Mouse (Mus musculus) forebrain, embryonic 16.5 days (tissue): ENCODE measurements at regions not wholly inside any gene's neighbourhood (a gene's known extent, or its start where the extent isn't known, plus 50 kb on each side); places are given as distances from the start of the nearest gene placed in this dataset.

Experiments
- ATAC-seq: fragments of 200-750 bp; cut with Nextera tagmentation; 2 replicates; pipeline ENCODE4 v1.8.0; 2017; ENCODE audit warnings: mild to moderate bottlenecking, moderate library complexity
- H3K27ac ChIP-seq: fragments of 300-500 bp; sonication (generic); 2 replicates; pipeline ENCODE4 v1.5.1; 2014; ENCODE audit warnings: low read length, control low read depth
- H3K27me3 ChIP-seq: fragments of 300-500 bp; sonication (generic); replicated peaks from 2 replicates; pipeline ENCODE4 v1.6.1; 2014; ENCODE audit warnings: low read length; ENCODE audit not compliant: control insufficient read depth, insufficient read depth
- H3K36me3 ChIP-seq: fragments of 300-500 bp; sonication (generic); 2 replicates; pipeline ENCODE4 v1.6.1; 2014; ENCODE audit not compliant: control insufficient read depth, insufficient read depth
- H3K4me1 ChIP-seq: fragments of 300-500 bp; sonication (generic); replicated peaks from 2 replicates; pipeline ENCODE4 v1.6.1; 2014; ENCODE audit warnings: low read length; ENCODE audit not compliant: control insufficient read depth, insufficient read depth
- H3K4me2 ChIP-seq: fragments of 300-500 bp; sonication (generic); 2 replicates; pipeline ENCODE4 v1.6.1; 2014; ENCODE audit warnings: mild to moderate bottlenecking, low read length, control low read depth
- H3K4me3 ChIP-seq: fragments of 300-500 bp; sonication (generic); replicated peaks from 2 replicates; pipeline ENCODE4 v1.5.1; 2014; ENCODE audit warnings: mild to moderate bottlenecking, low read length, control low read depth
- H3K9ac ChIP-seq: fragments of 300-500 bp; sonication (generic); replicated peaks from 2 replicates; pipeline ENCODE4 v1.6.1; 2014; ENCODE audit warnings: low read depth, low read length, control low read depth
- H3K9me3 ChIP-seq: fragments of 300-500 bp; sonication (generic); 2 replicates; pipeline ENCODE4 v1.6.1; 2016; ENCODE audit warnings: low read length; ENCODE audit not compliant: control insufficient read depth
- WGBS: fragments of 180-500 bp; shearing (Covaris S2); extraction: QIAGEN DNeasy Blood & Tissue Kit; methylation state at CpG from one replicate; pipeline ENCODE4 v1.1.7; 2014; 5-methylcytosine and 5-hydroxymethylcytosine counted together

DNA sequence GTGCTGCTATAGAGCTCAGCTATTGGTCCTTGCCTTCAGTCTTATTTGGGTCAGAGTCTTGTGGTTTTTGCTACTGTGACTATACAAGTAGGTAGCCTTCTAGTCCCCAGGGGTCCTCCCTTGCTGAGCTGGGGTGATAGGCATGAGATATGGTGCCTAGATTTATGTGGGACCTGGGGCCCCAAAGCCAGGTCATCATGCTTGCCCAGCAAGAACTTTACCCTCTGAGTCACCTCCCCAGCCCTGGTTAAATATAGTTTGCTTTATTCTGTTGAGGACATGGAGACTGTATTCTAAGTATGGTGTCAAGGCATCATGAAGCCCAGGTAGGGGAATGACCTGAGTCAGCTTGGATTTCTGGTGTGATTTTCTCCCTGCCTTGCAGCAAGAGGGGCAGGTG lies 91.4 kb upstream of the Frmd4a start:
- no peaks in the 10 kb centered on the region for H3K36me3 ChIP-seq
- H3K9ac ChIP-seq: no peak overlapping the region
- no peak overlapping the region for H3K4me3 ChIP-seq
- H3K4me2 ChIP-seq: no peak overlapping the region
- no peaks in the 10 kb centered on the region for H3K27me3 ChIP-seq
- no peaks in the 10 kb centered on the region for H3K9me3 ChIP-seq
- H3K27ac ChIP-seq: no peak overlapping the region
- H3K4me1 ChIP-seq: no peaks in the 10 kb centered on the region; the same call in 1 of the 2 replicates
- no peak for ATAC-seq

DNA sequence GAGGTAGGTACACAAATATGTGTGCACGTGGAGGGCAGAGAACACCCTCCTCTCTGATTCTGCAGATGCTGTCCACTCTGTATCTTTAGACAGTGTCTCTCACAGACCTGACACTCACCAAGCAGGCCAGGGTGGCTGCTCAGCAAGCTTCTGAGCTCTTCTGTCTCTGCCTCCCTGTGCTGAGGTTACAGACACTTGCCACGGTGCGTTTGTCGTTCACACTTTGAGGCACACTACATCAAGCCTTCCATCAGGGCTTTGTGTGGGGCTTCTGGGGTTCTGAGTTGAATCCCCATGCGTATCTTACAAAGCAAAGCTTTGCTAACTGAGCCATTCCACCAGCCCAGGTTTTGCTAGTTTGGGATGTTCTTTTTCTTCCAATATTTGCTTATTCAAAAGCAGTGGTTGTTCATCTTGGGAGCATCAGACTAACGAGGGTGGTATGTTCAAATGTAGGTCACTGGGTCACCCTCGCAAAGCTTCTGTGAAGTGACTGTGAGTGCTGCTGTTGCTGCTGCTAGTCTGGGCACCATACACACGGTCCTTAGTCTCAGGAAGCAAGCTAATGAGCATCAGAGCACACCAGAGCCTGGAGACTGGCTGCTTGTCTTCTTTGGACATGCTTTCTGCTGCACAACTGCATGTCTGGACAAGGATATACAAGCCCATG lies 90.2 kb upstream of the Frmd4a start:
- no peaks in the 10 kb centered on the region for H3K27me3 ChIP-seq
- no peaks in the 10 kb centered on the region for H3K9me3 ChIP-seq
- no peaks in the 10 kb centered on the region; the same call in 1 of the 2 replicates for H3K4me1 ChIP-seq
- 60% methylated on average over 8 of the region's 8 CpGs for WGBS
- no peak for ATAC-seq
- H3K36me3 ChIP-seq: no peaks in the 10 kb centered on the region
- no peak overlapping the region for H3K9ac ChIP-seq
- H3K4me3 ChIP-seq: no peak overlapping the region
- H3K4me2 ChIP-seq: no peak overlapping the region
- H3K27ac ChIP-seq: no peak overlapping the region

DNA sequence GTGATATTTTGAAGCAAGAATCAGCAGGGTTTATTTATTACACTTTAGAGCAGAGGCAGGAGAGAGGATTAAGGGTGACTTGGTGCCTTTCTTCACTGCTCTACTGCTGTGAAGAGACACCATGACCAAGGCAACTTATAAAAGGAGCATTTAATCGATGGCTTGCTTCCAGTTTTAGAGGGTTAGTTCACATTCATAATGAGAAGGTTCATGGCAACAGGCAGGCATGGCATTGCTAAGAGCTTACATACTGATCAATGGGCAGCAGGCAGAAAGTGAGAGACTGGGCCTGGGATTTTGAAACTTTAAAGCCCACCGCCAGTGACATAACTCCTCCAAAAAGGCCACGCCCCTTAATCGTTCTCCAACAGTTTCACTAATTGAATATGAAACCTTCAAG lies 89.7 kb upstream of the Frmd4a start:
- Histone ChIP-seq H3K27ac (no peak overlapping the region), H3K4me1 (no peaks in the 10 kb centered on the region; the same call in 1 of the 2 replicates), H3K9me3 (no peaks in the 10 kb centered on the region), H3K9ac (no peak overlapping the region), H3K27me3 (no peaks in the 10 kb centered on the region), H3K36me3 (no peaks in the 10 kb centered on the region), H3K4me3 (no peak overlapping the region), H3K4me2 (no peak overlapping the region)
- 50% methylated on average over 4 of the region's 4 CpGs for WGBS
- peak; percentile 43; the same call in 1 of the 2 replicates for ATAC-seq

DNA sequence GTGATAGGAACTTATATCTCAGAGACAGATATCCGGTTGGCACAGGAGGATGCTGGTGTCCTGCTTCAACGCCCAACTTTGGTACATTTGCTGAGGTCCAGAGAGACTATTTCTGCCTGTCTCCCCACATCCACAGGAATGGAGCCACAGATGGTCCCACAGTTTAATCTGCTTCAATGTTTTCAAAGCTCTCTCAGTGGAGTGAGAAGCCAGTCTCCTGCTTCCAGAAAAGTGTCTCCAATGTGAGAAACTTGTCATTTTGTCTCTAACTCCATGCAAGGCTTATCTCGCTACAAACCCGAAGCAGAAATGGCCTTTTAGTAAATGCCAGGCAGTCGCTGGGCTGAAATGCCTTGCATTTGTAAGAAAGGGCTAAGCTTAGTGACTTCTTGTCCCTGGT lies 86.9 kb upstream of the Frmd4a start:
- no peak overlapping the region for H3K9ac ChIP-seq
- H3K27ac ChIP-seq: no peak overlapping the region
- H3K9me3 ChIP-seq: no peaks in the 10 kb centered on the region
- H3K36me3 ChIP-seq: no peaks in the 10 kb centered on the region
- 75% methylated on average over 5 of the region's 5 CpGs for WGBS
- no peaks in the 10 kb centered on the region for H3K27me3 ChIP-seq
- ATAC-seq: no peak
- H3K4me3 ChIP-seq: no peak overlapping the region
- no peak overlapping the region for H3K4me2 ChIP-seq
- no peaks in the 10 kb centered on the region for H3K4me1 ChIP-seq

DNA sequence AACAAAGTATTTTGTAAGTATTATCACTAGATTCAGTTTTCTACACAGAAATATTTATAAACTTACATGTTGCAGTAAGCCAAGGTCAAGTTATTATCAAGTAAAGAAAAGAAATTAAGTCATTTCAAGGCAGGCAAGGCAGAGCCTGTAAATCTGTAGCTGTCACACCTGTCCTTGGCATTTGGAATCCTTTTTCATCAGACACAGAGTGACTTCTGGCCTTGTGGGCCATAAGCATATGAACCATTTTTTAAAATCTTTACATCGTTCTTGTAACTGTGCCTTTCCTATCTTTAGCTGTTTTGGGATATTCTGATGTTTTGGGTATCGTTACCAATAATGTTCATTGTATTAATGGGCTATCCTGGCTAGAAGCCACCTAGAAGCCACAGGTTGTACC lies 76.7 kb upstream of the Frmd4a start:
- Histone ChIP-seq H3K27me3 (no peaks in the 10 kb centered on the region), H3K9ac (no peak overlapping the region), H3K27ac (no peak overlapping the region), H3K4me2 (no peak overlapping the region), H3K36me3 (no peaks in the 10 kb centered on the region), H3K9me3 (no peaks in the 10 kb centered on the region), H3K4me3 (no peak overlapping the region), H3K4me1 (no peaks in the 10 kb centered on the region)
- WGBS: 92% methylated on average over 2 of the region's 2 CpGs
- ATAC-seq: no peak

DNA sequence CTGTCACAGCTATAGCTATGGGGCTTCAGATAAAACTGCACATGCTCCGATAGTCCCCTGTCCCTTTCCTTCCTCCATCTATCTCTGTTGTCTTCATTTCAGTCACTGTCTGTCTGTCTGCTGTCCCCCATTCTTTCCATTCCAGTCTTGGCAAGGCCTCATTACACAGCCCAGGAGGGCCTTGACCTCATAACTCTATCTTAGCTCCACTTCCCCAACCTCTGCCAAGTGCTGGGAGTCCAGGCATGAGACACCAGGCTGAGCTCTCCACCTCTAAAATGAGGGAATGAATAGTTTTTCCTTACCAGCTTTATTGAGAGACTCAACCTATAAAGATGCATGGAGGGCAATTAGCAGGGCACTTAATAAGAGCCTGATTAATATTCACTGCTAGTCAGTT lies 76.0 kb upstream of the Frmd4a start:
- no peak overlapping the region for H3K9ac ChIP-seq
- no peak overlapping the region for H3K27ac ChIP-seq
- H3K4me1 ChIP-seq: no peaks in the 10 kb centered on the region
- no peak overlapping the region for H3K4me3 ChIP-seq
- no peak for ATAC-seq
- WGBS: 95% methylated on average over 1 of the region's 1 CpGs
- H3K36me3 ChIP-seq: no peaks in the 10 kb centered on the region
- no peaks in the 10 kb centered on the region for H3K9me3 ChIP-seq
- H3K4me2 ChIP-seq: no peak overlapping the region
- H3K27me3 ChIP-seq: no peaks in the 10 kb centered on the region

DNA sequence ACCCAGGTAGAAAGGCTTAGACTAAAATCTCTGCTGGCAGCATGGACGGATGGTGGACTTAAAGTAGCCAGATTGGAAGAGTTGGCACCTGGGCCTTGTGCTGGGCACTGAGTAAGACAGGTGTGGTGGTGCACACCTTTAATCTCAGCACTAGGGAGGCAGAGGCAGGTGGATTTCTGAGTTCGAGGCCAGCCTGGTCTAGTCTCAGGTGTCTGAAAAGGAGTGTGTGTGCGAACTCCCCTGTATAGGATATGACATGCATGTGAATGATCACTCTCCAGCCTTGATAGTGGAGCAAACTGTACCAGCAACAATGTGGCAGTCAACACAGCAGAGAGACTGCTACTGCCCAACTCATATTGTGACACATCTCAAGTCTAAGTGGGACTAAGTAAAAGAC lies 70.1 kb upstream of the Frmd4a start:
- no peak overlapping the region for H3K9ac ChIP-seq
- WGBS: 79% methylated on average over 3 of the region's 3 CpGs

DNA sequence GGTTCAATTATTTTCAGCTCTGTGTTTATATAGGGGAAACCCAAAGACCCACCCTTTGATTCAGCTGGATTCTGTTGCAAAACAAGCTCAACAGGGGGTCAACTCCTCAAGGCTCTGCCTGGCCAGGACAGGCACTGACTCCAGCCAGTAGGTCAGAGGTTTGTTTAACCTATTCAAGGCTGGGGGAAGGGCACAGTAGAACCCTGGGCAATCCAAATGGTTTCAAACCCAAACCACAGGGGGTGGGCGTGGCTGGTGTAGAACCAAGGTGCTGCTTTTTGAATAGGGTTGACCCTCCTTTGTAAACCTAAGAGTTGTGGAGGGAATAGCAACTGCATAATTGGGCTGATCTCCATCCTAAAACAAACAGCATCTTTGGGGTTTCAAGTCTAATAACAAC lies 69.2 kb upstream of the Frmd4a start:
- H3K4me1 ChIP-seq: no peaks in the 10 kb centered on the region
- no peaks in the 10 kb centered on the region for H3K9me3 ChIP-seq
- no peak overlapping the region for H3K4me2 ChIP-seq
- H3K27ac ChIP-seq: no peak overlapping the region
- WGBS: 41% methylated on average over 1 of the region's 1 CpGs
- no peaks in the 10 kb centered on the region for H3K36me3 ChIP-seq
- ATAC-seq: no peak
- no peak overlapping the region for H3K4me3 ChIP-seq
- no peak overlapping the region for H3K9ac ChIP-seq
- H3K27me3 ChIP-seq: no peaks in the 10 kb centered on the region

More for the DNA sequence above, 70.1 kb upstream of the Frmd4a start:
- no peak overlapping the region for H3K4me3 ChIP-seq
- no peaks in the 10 kb centered on the region for H3K27me3 ChIP-seq
- no peaks in the 10 kb centered on the region for H3K9me3 ChIP-seq
- no peaks in the 10 kb centered on the region for H3K4me1 ChIP-seq
- H3K27ac ChIP-seq: no peak overlapping the region
- no peak for ATAC-seq
- no peak overlapping the region for H3K4me2 ChIP-seq
- H3K36me3 ChIP-seq: no peaks in the 10 kb centered on the region

DNA sequence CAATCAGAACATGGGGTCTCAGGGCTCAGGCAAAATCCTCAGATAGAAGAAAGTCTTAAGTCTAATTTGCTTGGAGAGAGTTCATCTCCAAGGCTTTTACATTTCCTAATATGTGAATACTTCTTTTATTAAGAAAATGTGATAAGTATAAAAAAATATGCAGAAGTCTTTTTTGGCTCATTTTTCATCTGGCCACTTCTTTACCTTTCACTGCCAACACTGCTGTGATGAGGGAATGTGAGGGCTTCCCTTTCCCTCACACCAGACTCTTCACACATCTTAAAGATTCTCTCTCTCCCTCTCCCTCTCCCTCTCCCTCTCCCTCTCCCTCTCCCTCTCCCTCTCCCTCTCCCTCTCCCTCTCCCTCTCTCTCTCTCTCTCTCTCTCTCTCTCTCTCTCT lies 60.0 kb upstream of the Frmd4a start:
- Histone ChIP-seq H3K27me3 (no peaks in the 10 kb centered on the region), H3K9ac (no peak overlapping the region), H3K36me3 (no peaks in the 10 kb centered on the region), H3K4me3 (no peak overlapping the region), H3K4me2 (no peak overlapping the region), H3K27ac (peak overlapping the region; percentile 90), H3K9me3 (no peaks in the 10 kb centered on the region), H3K4me1 (peaks cover 14% of the 10 kb centered on the region)
- ATAC-seq: peak; percentile 43

DNA sequence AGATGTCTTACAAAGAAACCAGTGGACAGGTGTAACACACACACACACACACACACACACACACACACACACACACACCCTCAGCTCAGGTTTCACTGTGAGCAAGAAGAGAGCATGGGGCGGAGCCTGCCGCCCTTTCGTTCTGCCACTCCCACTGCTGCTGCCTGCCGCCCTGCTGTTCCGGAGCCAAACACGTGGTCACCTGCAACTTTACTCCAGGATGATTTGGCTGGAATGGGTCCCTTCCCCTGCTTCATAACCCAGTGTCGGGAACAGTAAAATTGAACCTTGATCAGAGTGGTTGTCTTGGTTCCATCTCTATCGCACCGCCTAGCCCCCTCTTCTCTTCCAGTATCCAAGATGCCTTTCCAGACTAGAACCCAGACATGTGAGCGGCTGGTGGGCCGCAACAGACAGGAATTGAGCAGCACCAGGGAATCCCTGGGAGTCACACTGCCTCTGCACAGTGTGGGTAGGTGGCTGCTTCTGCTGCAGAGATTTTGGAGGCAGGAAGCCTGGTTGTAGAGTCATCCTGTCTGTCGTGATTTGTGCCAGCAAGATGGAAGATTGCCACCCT lies 59.4 kb upstream of the Frmd4a start:
- ATAC-seq: peak; percentile 80

More for the DNA sequence above, 59.4 kb upstream of the Frmd4a start:
- no peaks in the 10 kb centered on the region for H3K9me3 ChIP-seq
- H3K27me3 ChIP-seq: no peaks in the 10 kb centered on the region
- peak overlapping the region; percentile 5; the same call in 1 of the 2 replicates for H3K9ac ChIP-seq
- no peaks in the 10 kb centered on the region for H3K36me3 ChIP-seq
- H3K4me2 ChIP-seq: peak overlapping the region; percentile 38
- peaks cover 14% of the 10 kb centered on the region for H3K4me1 ChIP-seq
- WGBS: 18% methylated on average over 12 of the region's 12 CpGs
- H3K4me3 ChIP-seq: no peak overlapping the region
- peak overlapping the region; percentile 90 for H3K27ac ChIP-seq
